Mouse (Mus musculus) heart, postnatal 4 days (tissue): ENCODE measurements around the gene Prss37. TPM values are rescaled to one million over a fixed set of nuclear protein-coding genes. Genes with fewer than 3 reads are reported as not detected.

Source experiments
- DNase-seq: peaks from one replicate; pipeline ENCODE4 v3.0.0; 2021
- total RNA-seq, 2 experiments: library from RNA; stranded (reverse); gene quantifications; 2 replicates each; pipeline ENCODE4 v1.2.3; 2021

Prss37 gene
- total RNA-seq, result not detected

DNA sequence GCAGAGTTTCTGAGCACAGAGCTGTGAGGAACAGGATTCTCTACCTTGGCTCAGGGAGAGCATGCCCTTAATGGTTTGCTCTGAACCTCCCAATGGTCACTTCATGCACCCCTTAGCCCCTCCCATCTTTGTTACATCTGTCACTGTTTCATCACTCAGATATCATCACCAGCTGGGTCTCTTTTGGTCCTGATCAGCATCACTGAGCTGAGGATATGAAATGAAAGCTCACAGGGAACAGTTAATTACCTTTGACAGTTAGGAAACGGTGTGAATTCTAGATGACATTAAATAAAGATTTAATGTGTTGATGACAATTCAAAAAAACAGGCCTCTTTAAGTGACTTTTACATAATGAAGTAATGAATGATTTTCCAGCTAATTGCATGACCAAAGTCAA is at the start of gene Prss37:
TSS of gene Prss37 (minus strand) at position 101 of the 400 bp plus-strand sequence.
- no peak for DNase-seq

DNA sequence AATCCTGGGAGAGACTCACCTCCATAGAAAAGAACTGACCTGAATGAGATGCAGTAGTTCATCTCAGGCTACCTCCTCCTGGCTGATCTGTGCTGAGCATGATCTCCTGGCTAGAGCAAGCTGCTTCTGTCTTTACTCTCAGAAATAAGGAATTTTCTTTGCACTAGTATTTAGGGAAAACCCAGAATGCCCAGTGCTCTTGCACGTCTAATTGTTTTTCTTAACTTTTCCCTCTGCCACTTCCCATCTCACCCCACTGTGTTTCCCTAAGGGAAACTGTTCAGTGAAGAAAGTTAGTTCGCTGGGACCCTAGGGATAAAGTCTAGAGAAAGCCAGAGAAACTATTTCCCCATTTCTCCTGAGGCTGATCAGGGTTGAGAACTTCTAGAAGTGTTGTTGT is 35.6 kb upstream of the Prss37 start, which contains the start of gene Olfr461:
TSS of gene Olfr461 (minus strand) at position 101 of the 400 bp plus-strand sequence.
- DNase-seq, result no peak

DNA sequence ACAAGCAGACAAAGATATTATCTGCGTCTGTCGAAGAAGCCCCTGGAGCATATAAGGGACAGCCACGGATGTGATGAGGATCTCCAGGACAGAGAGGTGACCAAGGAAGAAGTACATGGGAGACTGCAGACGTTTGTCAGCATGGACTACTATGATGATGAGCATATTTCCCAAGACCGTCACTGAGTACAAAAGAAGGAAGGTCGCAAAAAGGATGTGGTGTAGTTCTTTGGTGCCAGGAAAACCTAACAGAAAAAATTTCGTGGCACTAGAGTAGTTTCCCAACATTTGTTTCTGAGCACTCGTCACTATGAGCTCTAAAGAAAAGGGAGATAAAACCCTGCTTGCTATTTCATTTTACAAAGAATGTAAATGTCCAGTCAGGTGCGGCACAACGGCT is 25.4 kb upstream of the Prss37 start:
- DNase-seq, result no peak

DNA sequence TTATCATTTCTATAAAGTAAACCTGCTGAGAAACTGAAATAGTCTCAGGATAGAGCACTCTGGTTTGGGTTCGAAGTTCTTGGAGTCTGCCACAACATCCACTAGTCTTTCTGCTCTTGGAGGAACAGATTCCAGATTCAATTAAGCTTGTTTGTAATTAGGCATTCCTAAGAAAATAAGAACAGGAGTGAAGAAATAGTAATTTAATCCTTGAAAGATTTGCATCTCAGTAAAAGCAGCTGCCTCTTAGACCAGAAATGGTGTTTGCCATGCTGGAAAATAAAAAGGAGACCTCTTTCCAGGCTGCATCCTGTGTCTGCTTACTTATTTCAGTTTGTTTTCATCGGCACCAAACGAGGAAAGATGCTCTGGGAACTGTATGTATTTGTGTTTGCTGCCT is 26.1 kb downstream of the Prss37 start, which contains the start of gene Tas2r108:
TSS of gene Tas2r108 (plus strand) at position 301 of the 400 bp plus-strand sequence.
- no peak for DNase-seq

DNA sequence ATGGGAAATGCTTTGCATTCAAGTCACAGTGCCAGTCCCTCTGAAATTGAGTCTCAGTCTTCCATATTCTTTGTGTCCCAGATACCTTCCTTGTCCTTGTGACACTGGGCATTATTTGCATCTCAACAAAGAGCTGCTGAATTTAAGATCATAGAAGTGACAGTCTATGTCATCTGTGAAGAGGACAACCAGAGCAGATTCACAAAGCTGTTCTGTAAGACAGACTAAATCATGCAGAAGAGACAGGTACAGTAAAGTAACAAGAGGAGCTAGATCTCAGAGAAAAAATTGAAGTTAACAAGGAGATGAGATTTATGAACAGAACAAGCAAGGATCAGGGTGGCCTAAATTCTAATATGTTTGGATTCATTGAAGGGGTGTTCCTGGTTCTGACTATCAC is 28.4 kb downstream of the Prss37 start, which contains the start of gene Tas2r137:
TSS of gene Tas2r137 (plus strand) at position 301 of the 400 bp plus-strand sequence.
- DNase-seq, result no peak

DNA sequence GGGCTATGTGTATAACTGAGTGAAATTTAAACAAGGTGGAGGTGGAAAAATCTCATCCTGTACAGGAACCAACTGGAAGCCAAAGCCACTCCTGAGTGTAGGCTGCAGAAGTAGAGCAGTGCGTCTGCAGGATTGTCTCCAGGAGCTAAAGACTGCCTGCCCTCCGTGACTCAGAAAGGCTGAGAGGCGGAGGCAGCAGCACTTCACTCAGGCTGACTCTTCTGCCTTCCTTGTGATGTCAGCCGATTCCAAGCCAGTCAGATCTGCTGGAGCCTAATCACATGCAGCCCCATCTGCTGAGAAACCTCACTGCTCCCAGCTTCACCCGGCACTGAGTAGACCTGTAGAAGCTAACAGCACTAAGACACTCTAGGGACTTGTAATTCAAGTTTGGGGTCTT is 37.0 kb downstream of the Prss37 start:
- no peak for DNase-seq

DNA sequence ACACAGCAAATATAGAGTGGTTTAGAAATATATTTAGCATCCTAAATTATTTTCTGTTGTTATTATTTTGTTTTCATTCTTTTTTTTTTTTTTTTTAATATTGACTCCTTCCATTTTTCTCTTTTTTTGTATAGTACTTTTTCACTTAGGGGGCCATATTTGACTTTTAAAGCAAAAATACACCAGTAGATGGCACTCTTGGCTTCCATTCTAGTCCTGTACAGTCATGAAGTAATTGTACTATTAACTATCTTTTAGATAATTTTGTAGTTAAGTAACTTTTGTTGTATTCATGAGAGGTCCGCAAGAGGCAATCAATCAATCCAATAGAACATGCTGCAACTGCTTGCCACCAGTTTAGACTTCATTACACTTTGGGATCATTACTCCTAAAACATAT is 39.6 kb downstream of the Prss37 start:
- DNase-seq, result no peak

DNA sequence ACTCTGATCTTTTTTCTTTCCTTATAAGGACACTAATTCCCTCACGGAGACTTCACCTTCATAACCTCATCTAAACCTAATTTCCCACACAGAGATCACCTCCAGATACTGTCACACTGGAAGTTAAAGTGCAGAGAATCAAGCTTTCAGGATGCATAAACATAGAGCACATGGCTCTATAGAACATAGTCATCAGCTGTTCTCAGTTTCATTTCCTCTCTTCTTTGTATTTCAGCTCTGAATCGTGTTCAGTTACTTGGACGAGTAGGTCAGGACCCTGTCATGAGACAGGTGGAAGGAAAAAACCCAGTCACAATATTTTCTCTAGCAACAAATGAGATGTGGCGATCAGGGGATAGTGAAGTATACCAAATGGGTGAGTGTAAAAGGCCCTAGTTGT is 43.2 kb downstream of the Prss37 start:
- no peak for DNase-seq

DNA sequence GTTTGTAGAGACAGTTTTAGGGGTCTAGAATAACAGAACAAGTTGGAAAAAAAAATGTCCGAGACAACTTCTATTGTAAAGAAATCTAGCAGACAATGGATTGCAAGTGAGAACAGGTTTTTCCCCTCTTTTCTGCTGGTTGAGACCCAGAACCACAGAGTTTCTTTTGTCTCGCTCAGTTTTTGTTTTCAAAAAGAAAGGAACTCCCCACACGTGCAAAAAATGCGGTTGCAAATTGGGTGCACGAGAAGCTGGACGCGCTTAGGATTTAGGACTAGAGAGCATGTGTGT is 47.6 kb downstream of the Prss37 start:
- no peak for DNase-seq

DNA sequence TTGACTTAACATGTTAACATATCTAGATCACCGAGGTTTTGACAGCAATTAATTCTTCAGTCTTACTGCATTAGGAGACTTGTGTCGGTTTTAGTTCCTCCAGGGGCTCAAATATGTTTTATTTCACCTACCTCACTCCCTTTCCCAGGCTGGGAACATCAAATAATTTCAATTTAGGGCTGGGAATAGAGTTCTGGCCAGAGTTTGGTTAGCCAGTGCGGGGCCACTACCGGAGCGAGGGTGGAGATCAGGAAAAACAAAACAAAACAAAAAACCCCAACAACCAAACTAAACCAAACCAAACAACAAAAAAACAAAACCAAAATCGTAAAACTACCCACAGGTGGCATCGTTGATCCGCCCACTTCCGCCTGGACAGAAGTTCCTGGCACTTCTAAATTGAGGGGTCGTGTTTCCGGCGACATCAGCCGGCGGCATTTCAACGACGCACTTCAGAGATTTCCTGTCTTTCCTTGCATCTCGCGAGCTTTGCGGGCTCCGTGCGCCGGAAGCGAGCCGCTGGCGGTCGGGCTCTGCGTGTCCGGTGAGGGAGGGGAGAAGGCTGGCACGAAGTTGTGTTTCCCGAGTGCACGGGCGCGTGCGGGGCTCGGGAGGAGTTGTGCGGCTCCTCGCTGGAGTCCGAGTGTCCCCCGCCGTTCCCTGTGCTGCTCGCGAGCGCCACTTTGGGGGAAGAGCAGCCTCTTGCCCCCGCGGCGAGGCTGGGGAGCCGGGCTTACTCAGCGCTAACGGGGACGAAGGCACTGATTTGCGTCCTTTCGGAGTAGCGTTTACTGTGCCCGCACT is 48.2 kb downstream of the Prss37 start, which contains the start of gene Ssbp1:
TSS of gene Ssbp1 (plus strand) at position 437 of the 804 bp plus-strand sequence.
- peak; percentile 93 for DNase-seq

DNA sequence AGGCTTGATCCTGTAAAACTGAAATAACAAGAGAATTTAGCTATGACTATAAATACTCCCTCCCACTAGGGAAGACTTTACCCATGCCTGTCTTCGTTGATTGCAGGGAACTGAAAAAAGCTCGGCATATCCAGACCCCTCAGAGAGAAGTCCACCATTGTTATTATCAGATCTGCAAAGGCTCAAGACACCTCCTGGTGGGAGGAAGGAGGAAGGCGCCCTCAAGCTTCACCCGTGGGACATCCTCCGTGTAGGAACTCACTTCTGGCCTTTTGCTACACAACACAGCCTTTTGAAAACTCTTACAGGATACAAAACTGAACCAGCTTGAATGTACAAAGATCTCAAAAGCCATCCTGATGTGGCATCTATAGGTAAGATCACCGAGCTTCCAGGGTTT is 53.6 kb downstream of the Prss37 start:
- DNase-seq, result no peak

Other genes starting within 250 kb of the Prss37 start
- 10 to 100 TPM; 26.9 to 27.9 TPM for gene Agk, start 194.3 kb downstream of the Prss37 start, total RNA-seq
- gene E330009J07Rik, start 83.4 kb downstream of the Prss37 start, total RNA-seq, result 1 to 10 TPM; 3.1 to 3.7 TPM
- gene Wee2, start 80.4 kb downstream of the Prss37 start, total RNA-seq, result not detected
- 10 to 100 TPM; 37.5 to 39.9 TPM for gene Ssbp1, start 48.2 kb downstream of the Prss37 start, total RNA-seq
- not detected for gene Tas2r137, start 28.3 kb downstream of the Prss37 start, total RNA-seq
- gene Tas2r108, start 26.0 kb downstream of the Prss37 start, total RNA-seq, result not detected
- not detected for gene Olfr461, start 35.5 kb upstream of the Prss37 start, total RNA-seq
- gene Olfr460, start 50.0 kb upstream of the Prss37 start, total RNA-seq, result not detected
- gene Clec5a, start 66.3 kb upstream of the Prss37 start, total RNA-seq, result under 1 TPM; 0.45 to 0.71 TPM
- not detected for gene Tas2r138, start 93.8 kb upstream of the Prss37 start, total RNA-seq
- gene Mgam, start 109.3 kb upstream of the Prss37 start, total RNA-seq, result 1 to 10 TPM in 1 of 2 experiments, under 1 TPM in 1; 0.36 to 1.5 TPM